Mouse (Mus musculus) kidney, embryonic 14.5 days (tissue): ENCODE data around the gene Ccnd2. TPM values are rescaled to one million over a fixed set of nuclear protein-coding genes. Genes with fewer than 3 reads are reported as not detected.
A peak's percentile ranks its signal among the peaks of the same experiment; 100 is the strongest.

Experiments used
- ATAC-seq: fragments of 200-750 bp; cut with Nextera tagmentation; 2 replicates; pipeline ENCODE4 v1.8.0; 2017; ENCODE audit warnings: moderate number of reproducible peaks, mild to moderate bottlenecking, moderate TSS enrichment, moderate library complexity; ENCODE audit not compliant: low FRiP score, low TSS enrichment
- H3K27ac ChIP-seq: fragments of 300-500 bp; sonication (generic); 2 replicates; pipeline ENCODE4 v1.5.1; 2014; ENCODE audit warnings: low read depth, mild to moderate bottlenecking, low read length, moderate library complexity, mixed read lengths
- H3K27me3 ChIP-seq: fragments of 300-500 bp; sonication (generic); 2 replicates; pipeline ENCODE4 v1.6.1; 2014; ENCODE audit warnings: mild to moderate bottlenecking, low read length; ENCODE audit not compliant: control insufficient read depth, insufficient read depth
- H3K36me3 ChIP-seq: fragments of 300-500 bp; sonication (generic); 2 replicates; pipeline ENCODE4 v1.6.1; 2014; ENCODE audit warnings: low read length, mixed read lengths; ENCODE audit not compliant: control insufficient read depth, insufficient read depth
- H3K4me1 ChIP-seq: fragments of 300-500 bp; sonication (generic); 2 replicates; pipeline ENCODE4 v1.6.1; 2014; ENCODE audit warnings: low read length, mixed read lengths; ENCODE audit not compliant: control insufficient read depth, insufficient read depth
- H3K4me2 ChIP-seq: fragments of 300-500 bp; sonication (generic); replicated peaks from 2 replicates; pipeline ENCODE4 v1.6.1; 2014; ENCODE audit warnings: low read depth, mild to moderate bottlenecking, low read length
- H3K4me3 ChIP-seq: fragments of 300-500 bp; sonication (generic); 2 replicates; pipeline ENCODE4 v1.5.1; 2014; ENCODE audit warnings: mild to moderate bottlenecking, low read length
- H3K9ac ChIP-seq: fragments of 300-500 bp; sonication (generic); 2 replicates; pipeline ENCODE4 v1.6.1; 2014; ENCODE audit warnings: low read depth, mild to moderate bottlenecking, low read length, moderate library complexity
- H3K9me3 ChIP-seq: fragments of 300-500 bp; sonication (generic); 2 replicates; pipeline ENCODE4 v1.6.1; 2016; ENCODE audit warnings: low read length; ENCODE audit not compliant: control insufficient read depth
- WGBS: fragments of 180-500 bp; shearing (Covaris S2); extraction: QIAGEN DNeasy Blood & Tissue Kit; methylation state at CpG from one replicate; pipeline ENCODE4 v1.1.7; 2014; 5-methylcytosine and 5-hydroxymethylcytosine counted together
- polyA plus RNA-seq: library from polyadenylated mRNA; unstranded; fragments of >200 nt; fragmentation: Nextera tagmentation; extraction: Ambion mirVana; gene quantifications from 2 replicates; pipeline ENCODE4 v1.2.1, GENCODE M21; 2014

The Ccnd2 gene
- 793 and 904 TPM in 2 replicates for polyA plus RNA-seq

DNA sequence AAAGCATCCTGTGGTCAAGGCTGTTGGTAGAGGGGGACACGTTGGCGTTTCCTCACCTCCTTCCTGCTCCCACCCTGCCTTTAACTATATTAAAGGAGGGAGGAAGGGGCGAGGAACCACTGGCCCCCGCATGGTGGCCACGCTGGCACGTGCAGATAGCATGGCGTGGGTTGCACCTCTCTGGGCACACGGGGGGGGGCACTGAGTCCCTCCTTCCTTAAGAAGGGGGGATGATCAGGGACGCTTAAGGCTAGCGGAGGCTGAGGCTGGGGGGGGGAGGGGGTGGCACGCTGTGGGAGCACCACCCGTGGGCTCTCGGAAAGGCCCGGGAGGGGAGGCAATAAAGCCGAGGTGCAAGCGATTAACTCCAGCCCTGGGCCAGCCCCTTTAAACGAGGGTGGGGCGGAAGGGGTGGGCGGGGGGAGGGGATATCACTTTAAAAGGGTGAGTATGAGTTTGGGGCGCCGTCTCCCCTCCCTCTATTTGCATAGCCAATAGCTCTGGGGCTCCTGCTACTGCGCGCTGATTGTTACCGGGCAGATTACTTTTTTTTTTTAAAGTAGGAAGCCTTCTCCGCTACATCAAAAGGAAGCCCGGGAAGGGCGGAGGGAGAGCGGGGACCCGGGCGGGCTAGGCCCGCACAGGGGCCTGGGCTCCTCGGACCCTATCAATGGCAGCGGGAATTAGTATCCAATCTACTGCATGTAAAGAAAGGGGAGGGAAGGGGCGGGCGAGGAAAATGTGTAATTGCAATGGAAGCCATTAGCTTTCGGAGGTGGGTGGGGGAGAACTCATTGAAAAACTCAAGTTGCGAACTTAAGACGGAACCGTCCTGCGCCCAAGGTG lies at the start of gene Ccnd2:
Gene Ccnd2, minus strand, starts transcription at position 88 of the 846 bp plus-strand sequence.
- peak; percentile 74 for ATAC-seq
- Histone ChIP-seq H3K27ac (peak within 1 kb of the TSS; percentile 91), H3K27me3 (no peaks in the 10 kb centered on the region), H3K4me3 (peak within 1 kb of the TSS; percentile 76), H3K9ac (peak within 1 kb of the TSS; percentile 63), H3K4me1 (peaks cover 26% of the 10 kb centered on the region), H3K9me3 (no peaks in the 10 kb centered on the region), H3K36me3 (no peaks in the 10 kb centered on the region), H3K4me2 (peak within 1 kb of the TSS; percentile 79)
- under 1% methylated on average over 39 of the region's 40 CpGs for WGBS

DNA sequence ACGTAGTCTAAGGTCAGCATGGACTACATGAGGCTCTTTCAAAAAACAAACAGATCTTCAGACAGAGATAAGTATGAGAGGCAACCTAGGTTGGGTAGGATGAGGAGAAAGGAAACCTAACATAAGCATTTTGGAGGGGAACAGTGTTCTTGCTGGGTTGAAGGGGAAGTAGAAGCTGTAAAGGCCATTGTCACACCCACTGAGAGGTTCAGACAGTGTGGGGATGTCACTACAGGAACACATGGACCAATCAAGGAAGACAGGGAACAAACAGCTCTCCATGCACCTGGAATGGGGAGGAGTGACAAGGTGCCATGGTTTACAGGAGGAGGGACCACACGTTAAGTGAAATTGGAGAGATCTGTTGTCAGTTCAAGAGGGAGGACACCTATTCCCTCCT lies 45.0 kb upstream of the Ccnd2 start:
- H3K27me3 ChIP-seq: no peaks in the 10 kb centered on the region
- H3K9me3 ChIP-seq: no peaks in the 10 kb centered on the region
- no peak for ATAC-seq
- H3K36me3 ChIP-seq: no peaks in the 10 kb centered on the region
- H3K9ac ChIP-seq: no peak overlapping the region
- H3K4me1 ChIP-seq: no peaks in the 10 kb centered on the region
- 76% methylated on average over 2 of the region's 2 CpGs for WGBS
- H3K27ac ChIP-seq: no peak overlapping the region
- H3K4me2 ChIP-seq: no peak overlapping the region
- no peak overlapping the region for H3K4me3 ChIP-seq

DNA sequence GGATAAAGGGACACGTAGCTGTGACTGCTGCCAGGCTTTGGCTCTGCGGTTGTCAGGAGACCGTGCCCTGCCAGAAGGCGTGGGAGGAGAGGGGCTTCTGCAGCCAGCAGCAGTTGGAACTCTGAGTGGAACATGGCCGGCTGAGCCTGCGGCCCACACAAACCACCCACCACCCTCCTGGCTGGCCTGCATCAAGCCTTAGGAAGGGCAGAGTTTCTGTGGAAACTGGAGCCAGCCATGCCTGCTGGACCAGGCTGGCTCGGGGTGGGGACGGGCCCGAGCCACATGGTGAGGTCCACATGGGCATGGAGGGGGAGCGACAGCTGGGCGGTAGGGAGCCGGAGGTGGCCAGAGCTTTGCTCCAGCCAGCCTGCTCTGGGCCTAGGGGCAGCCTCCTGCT lies 29.3 kb upstream of the Ccnd2 start:
- no peak overlapping the region for H3K9ac ChIP-seq
- H3K27ac ChIP-seq: no peak overlapping the region
- no peaks in the 10 kb centered on the region for H3K9me3 ChIP-seq
- 65% methylated on average over 12 of the region's 12 CpGs for WGBS
- H3K4me3 ChIP-seq: no peak overlapping the region
- no peaks in the 10 kb centered on the region for H3K36me3 ChIP-seq
- no peak overlapping the region for H3K4me2 ChIP-seq
- H3K27me3 ChIP-seq: no peaks in the 10 kb centered on the region
- H3K4me1 ChIP-seq: peaks cover 19% of the 10 kb centered on the region; the same call in 1 of the 2 replicates
- ATAC-seq: no peak

DNA sequence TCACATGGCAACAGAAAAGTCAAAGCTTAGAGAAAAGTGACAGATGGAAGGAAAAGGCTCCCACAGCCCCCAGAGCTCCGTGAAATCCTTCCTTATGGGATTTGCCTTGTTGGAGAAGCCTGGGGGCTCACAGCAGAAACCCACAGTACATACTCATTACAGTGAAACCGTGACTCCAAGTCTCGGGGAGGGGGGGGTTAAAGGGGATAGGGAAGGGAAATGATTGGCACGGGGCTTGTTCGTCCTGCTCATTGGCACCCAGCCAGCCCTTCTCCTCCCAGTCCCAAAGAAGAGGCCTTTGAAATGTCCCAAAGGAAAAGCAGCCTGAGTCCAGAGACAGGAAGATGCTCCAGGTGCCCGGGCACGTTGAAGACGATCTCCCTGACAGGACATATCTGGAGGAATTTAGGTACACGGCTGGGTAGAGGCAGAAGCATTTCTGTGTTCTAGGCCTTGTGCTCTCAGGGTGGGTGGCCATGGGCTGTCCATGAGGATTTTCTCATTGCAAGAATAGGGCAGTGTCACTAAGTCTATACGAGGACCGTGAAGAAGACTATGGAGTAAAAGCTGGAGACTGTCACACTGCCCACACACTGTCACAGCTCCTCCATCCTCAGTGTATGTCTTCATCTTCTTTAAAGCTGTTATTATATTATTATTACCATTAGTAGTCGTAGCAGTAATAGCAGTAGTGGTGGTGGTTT lies 27.2 kb upstream of the Ccnd2 start:
- ATAC-seq: no peak
- 63% methylated on average over 12 of the region's 12 CpGs for WGBS
- Histone ChIP-seq H3K9me3 (no peaks in the 10 kb centered on the region), H3K4me1 (peaks cover 16% of the 10 kb centered on the region; the same call in 1 of the 2 replicates), H3K4me2 (no peak overlapping the region), H3K36me3 (no peaks in the 10 kb centered on the region), H3K4me3 (no peak overlapping the region), H3K27me3 (no peaks in the 10 kb centered on the region), H3K9ac (no peak overlapping the region), H3K27ac (no peak overlapping the region)

DNA sequence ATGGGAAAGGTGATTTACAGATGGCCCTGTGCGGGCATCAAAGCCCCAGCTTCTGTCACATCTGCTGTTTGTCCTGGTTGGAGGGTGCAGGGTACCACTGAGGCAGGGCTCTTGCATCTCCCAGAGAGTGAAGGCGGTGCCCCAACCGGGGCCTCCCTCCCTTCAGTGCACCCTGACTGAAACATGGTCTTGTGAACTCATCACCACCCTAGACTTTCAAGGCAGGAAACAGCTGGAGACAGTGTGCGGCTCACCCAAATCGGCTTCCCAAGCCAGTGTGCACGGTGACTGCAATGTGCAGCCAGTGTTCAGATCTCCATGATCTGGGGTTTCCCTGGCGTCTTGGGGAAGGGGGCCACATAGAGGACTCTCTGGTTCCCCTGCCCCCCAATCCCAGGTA lies 26.0 kb upstream of the Ccnd2 start:
- Histone ChIP-seq H3K9me3 (no peaks in the 10 kb centered on the region), H3K4me2 (no peak overlapping the region), H3K4me3 (no peak overlapping the region), H3K27me3 (no peaks in the 10 kb centered on the region), H3K27ac (peak overlapping the region; percentile 30; the same call in 1 of the 2 replicates), H3K9ac (no peak overlapping the region), H3K4me1 (peaks cover 16% of the 10 kb centered on the region; the same call in 1 of the 2 replicates), H3K36me3 (no peaks in the 10 kb centered on the region)
- 53% methylated on average over 7 of the region's 7 CpGs for WGBS
- ATAC-seq: peak; percentile 44

DNA sequence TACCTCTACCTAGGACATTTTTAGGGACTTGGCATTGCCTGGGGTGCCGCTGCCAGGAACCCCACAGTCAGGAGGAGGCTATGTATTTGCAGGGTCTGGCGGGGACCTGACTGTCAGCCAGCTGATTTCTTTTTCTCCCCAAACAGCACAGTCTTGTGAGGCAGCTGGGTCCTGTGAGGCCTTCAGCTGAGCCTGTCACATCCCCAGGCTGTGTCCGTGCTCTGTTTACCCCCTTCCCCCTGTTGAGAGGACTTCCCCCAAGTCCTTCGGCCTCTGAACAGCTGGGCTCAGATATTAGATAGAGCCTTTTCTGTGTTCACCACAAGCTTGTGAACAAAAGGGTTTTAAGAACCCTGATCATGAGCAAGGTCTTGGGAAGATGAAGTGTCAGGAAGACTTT lies 25.4 kb upstream of the Ccnd2 start:
- ATAC-seq: 0 out of 2 replicates have a peak, but pooled peaks have one; percentile 18
- Histone ChIP-seq H3K9me3 (no peaks in the 10 kb centered on the region), H3K4me1 (peaks cover 16% of the 10 kb centered on the region; the same call in 1 of the 2 replicates), H3K4me3 (no peak overlapping the region), H3K4me2 (no peak overlapping the region), H3K36me3 (no peaks in the 10 kb centered on the region), H3K9ac (no peak overlapping the region), H3K27me3 (no peaks in the 10 kb centered on the region), H3K27ac (peak overlapping the region; percentile 30; the same call in 1 of the 2 replicates)
- 32% methylated on average over 4 of the region's 4 CpGs for WGBS

DNA sequence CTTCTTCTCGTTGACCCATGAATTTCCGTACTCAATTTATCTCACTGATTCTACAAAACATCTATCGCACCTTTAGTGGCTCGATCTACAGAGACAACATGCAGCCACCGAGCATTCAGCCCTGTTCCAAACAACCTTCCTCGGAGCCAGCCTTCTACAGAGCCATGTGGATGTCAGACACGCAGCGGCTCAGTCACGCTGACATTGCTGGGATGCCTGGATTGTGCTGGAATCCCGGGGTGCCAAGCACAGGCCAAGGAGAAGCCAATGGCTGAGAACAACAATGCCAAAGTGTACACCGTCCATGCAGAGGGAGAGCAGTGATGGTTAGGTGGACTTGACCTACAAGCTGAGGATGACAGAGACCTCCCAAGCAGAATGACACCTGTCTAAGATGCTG lies 20.5 kb upstream of the Ccnd2 start:
- H3K4me1 ChIP-seq: 0 out of 2 replicates have a peak, but pooled peaks cover 8% of the 10 kb centered on the region
- no peaks in the 10 kb centered on the region for H3K36me3 ChIP-seq
- H3K4me2 ChIP-seq: no peak overlapping the region
- no peak overlapping the region for H3K9ac ChIP-seq
- no peaks in the 10 kb centered on the region for H3K9me3 ChIP-seq
- no peak overlapping the region for H3K4me3 ChIP-seq
- 94% methylated on average over 11 of the region's 11 CpGs for WGBS
- no peaks in the 10 kb centered on the region for H3K27me3 ChIP-seq
- no peak for ATAC-seq
- H3K27ac ChIP-seq: no peak overlapping the region

DNA sequence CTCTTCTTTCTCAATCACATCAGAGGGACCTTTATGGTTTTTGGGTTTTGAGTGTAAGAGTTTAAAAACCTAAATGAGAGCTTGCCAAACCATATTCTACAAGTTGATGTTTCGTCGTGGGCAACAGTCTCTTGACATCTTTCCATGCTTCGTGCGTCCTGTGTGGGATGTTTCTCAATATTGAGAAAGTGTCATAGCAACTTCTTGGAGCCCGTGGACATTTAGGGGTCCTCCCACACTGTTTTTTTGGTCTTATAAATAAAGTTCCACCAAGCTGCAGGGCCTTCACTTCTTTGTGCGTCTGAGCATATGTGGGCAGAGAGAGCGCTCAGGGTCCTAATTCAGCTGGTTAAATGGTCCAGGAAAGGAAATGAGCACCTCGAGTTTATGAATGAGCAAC lies 18.7 kb upstream of the Ccnd2 start:
- Histone ChIP-seq H3K4me1 (no peaks in the 10 kb centered on the region), H3K4me2 (no peak overlapping the region), H3K27me3 (no peaks in the 10 kb centered on the region), H3K9me3 (no peaks in the 10 kb centered on the region), H3K4me3 (no peak overlapping the region), H3K36me3 (no peaks in the 10 kb centered on the region), H3K9ac (no peak overlapping the region), H3K27ac (no peak overlapping the region)
- WGBS: 82% methylated on average over 8 of the region's 8 CpGs
- ATAC-seq: no peak

DNA sequence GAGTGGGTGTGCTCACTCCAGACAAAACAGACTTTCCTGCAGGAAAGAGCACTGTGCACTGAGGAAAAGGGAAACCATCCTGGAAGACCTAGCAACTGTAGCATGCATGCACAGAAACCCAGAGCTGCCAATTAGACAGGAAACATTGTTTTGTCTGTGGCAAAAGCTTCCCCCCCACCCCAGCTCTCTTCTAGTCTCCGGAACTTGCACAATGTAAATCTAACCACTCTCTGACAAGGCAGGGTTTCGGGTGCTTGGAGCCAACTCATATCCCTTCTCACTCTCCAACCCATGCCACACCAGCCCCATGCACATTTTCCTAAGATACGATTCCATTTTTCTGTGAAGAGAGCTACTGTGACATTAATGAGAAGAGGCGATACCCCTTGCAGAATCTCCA lies 13.7 kb upstream of the Ccnd2 start:
- Histone ChIP-seq H3K9ac (no peak overlapping the region), H3K4me3 (no peak overlapping the region), H3K27ac (no peak overlapping the region), H3K9me3 (no peaks in the 10 kb centered on the region), H3K4me1 (no peaks in the 10 kb centered on the region), H3K4me2 (no peak overlapping the region), H3K36me3 (no peaks in the 10 kb centered on the region), H3K27me3 (no peaks in the 10 kb centered on the region)
- 64% methylated on average over 4 of the region's 4 CpGs for WGBS
- no peak for ATAC-seq
